Mouse (Mus musculus) bone marrow, adult 2 months (tissue): ENCODE results near the gene Micu2.
A peak's percentile ranks its signal among the peaks of the same experiment; 100 is the strongest.

ENCODE experiments used
- CTCF ChIP-seq: fragments of 200-500 bp; IDR thresholded peaks from 2 replicates; pipeline ENCODE4 v1.5.1; 2011; ENCODE audit warnings: low read length, control low read depth; ENCODE audit not compliant: control insufficient read depth, insufficient read depth
- POLR2A ChIP-seq: fragments of 200-500 bp; IDR thresholded peaks from 2 replicates; pipeline ENCODE4 v1.6.1; 2011; ENCODE audit warnings: low read depth, mild to moderate bottlenecking, control low read depth, low read length, borderline replicate concordance; ENCODE audit not compliant: control insufficient read depth

DNA sequence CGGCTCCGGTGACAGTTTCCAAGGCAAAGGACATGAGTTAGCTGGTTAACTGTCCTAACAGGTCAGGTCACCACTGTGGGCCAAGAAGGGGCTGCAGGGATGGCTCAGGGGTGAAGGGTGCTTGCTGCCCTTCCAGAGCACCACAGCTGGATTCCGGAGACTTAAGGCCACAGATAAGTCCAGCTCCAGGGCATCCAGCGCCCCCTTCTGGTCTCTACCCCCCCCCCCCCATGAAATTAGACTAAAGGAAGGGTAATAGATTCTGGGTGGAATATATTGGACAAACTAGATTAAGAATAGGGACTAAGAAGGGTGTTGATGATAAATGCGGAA, 306 bp upstream of the Micu2 start:
- TF ChIP-seq CTCF (peak; percentile 9; the same call in 1 of the 2 replicates), POLR2A (no peak)
